Mouse (Mus musculus) ES-Bruce4 (cell line): ENCODE results near the gene Itsn1.

Source experiments
- CTCF ChIP-seq: IDR thresholded peaks from one replicate; pipeline ENCODE4 v1.8.1; 2011; ENCODE audit warnings: low read depth, low read length
- EP300 ChIP-seq: IDR thresholded peaks from 2 replicates; pipeline ENCODE4 v1.6.1; 2011; ENCODE audit warnings: low read depth, low read length; ENCODE audit not compliant: insufficient read depth

DNA sequence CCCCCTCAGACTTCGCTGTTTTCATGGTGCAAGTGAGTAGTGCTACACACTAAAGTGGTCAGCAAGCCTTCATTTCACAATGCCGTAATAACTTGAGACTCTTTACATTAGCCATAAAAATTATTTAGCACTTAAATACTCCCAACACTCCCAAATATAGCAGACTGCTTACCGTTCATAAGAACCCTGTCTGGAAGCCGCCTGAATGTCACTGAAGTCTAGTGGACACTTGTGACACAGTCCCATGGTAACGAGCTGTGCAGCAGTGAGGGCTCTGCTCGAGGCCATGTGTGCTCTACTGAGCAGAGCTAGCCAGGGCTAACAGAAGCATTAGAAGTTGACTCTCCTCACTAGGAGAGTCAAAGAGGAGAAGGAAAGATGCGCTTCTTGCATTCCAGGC, 81.2 kb downstream of the Itsn1 start:
- TF ChIP-seq EP300 (no peak), CTCF (no peak)
